Mouse (Mus musculus) neural tube, embryonic 11.5 days (tissue): ENCODE results near the gene Astl. TPM values are rescaled to one million over a fixed set of nuclear protein-coding genes. Genes with fewer than 3 reads are reported as not detected.
"Not testable (repeated sequence)": the region's sequence is repeated elsewhere in the genome, so short reads cannot be mapped to it uniquely, and the experiment has no call there.

Experiments used
- ATAC-seq: fragments of 200-750 bp; cut with Nextera tagmentation; 2 replicates; pipeline ENCODE4 v1.8.0; 2017; ENCODE audit warnings: moderate number of reproducible peaks, mild to moderate bottlenecking, moderate TSS enrichment, moderate library complexity; ENCODE audit not compliant: insufficient read depth, low FRiP score, low TSS enrichment
- DNase-seq: peaks from one replicate; pipeline ENCODE4 v3.0.0-alpha.2; 2015; ENCODE audit warnings: low spot score
- H3K27ac ChIP-seq: fragments of 300-500 bp; sonication (generic); 2 replicates; pipeline ENCODE4 v1.5.1; 2014; ENCODE audit warnings: low read depth, mild to moderate bottlenecking, low read length
- H3K27me3 ChIP-seq: fragments of 300-500 bp; sonication (generic); 2 replicates; pipeline ENCODE4 v1.6.1; 2014; ENCODE audit warnings: mild to moderate bottlenecking, low read length, mixed read lengths; ENCODE audit not compliant: control insufficient read depth, insufficient read depth
- H3K36me3 ChIP-seq: fragments of 300-500 bp; sonication (generic); 2 replicates; pipeline ENCODE4 v1.6.1; 2014; ENCODE audit warnings: mild to moderate bottlenecking, low read length, moderate library complexity, mixed read lengths; ENCODE audit not compliant: control insufficient read depth, insufficient read depth
- H3K4me1 ChIP-seq: fragments of 300-500 bp; sonication (generic); 2 replicates; pipeline ENCODE4 v1.6.1; 2014; ENCODE audit warnings: low read length, mixed read lengths; ENCODE audit not compliant: control insufficient read depth, insufficient read depth
- H3K4me2 ChIP-seq: fragments of 300-500 bp; sonication (generic); 2 replicates; pipeline ENCODE4 v1.6.1; 2014; ENCODE audit warnings: low read depth, mild to moderate bottlenecking, moderate library complexity
- H3K4me3 ChIP-seq: fragments of 300-500 bp; sonication (generic); 2 replicates; pipeline ENCODE4 v1.5.1; 2014; ENCODE audit warnings: low read depth, low read length
- H3K9ac ChIP-seq: fragments of 300-500 bp; sonication (generic); 2 replicates; pipeline ENCODE4 v1.6.1; 2014; ENCODE audit warnings: mild to moderate bottlenecking, low read length
- H3K9me3 ChIP-seq: fragments of 300-500 bp; sonication (generic); 2 replicates; pipeline ENCODE4 v1.6.1; 2016; ENCODE audit warnings: low read length; ENCODE audit not compliant: control insufficient read depth
- WGBS: fragments of 180-500 bp; shearing (Covaris S2); extraction: QIAGEN DNeasy Blood & Tissue Kit; methylation state at CpG from one replicate; pipeline ENCODE4 v1.1.7; 2014; 5-methylcytosine and 5-hydroxymethylcytosine counted together
- polyA plus RNA-seq: library from polyadenylated mRNA; unstranded; fragments of >200 nt; fragmentation: Nextera tagmentation; extraction: Ambion mirVana; gene quantifications from 2 replicates; pipeline ENCODE4 v1.2.1, GENCODE M21; 2014

The Astl gene
- not detected in 2 replicates for polyA plus RNA-seq

DNA sequence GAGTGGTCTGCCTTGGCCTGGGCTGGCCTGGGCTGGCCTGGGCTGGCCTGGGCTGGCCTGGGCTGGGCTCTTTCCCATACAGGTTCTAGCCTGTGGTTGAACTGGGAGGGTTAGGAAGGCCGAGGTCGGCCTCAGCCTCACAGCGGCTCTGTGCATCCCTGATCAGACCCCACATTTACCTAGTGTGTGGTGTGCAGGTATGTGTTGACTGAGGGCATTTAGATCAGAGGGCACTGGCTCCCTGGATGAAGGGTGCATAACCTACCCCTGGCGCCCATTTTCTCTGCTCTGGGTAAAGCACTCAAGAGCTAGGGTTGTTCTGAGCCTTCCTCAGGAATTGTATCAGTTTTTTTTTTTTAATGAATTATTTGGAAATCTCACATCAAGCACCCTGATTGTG, at the start of gene Astl:
TSS of gene Astl (plus strand) at position 224 of the 400 bp plus-strand sequence.
- WGBS: 82% methylated on average over 4 of the region's 4 CpGs
- Histone ChIP-seq H3K27ac (no peak within 1 kb of the TSS), H3K9ac (no peak within 1 kb of the TSS), H3K9me3 (no peaks in the 10 kb centered on the region), H3K36me3 (no peaks in the 10 kb centered on the region), H3K27me3 (peaks cover 27% of the 10 kb centered on the region), H3K4me3 (no peak within 1 kb of the TSS), H3K4me2 (no peak within 1 kb of the TSS; the same call in 1 of the 2 replicates), H3K4me1 (0 out of 2 replicates have a peak, but pooled peaks cover 3% of the 10 kb centered on the region)
- ATAC-seq (no peak), DNase-seq (no peak)

DNA sequence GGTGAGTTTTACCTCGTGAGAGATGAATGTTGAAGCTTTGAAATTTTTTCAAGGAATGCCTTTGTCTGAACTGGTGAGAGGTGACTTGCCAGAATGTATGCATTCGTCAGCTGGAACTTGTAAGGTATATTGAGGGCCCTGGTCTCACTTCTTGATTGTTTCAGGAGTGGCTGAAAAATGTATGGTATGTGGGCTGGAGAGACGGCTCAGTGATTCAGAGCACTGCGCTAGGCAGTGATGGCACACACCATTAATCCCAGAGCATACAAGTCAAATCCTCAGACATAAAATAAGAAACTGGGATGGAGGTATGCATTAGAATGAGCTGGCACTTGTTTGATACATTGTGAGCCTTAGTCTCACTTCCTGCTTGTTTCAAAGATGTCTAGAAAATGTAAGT, 46.2 kb upstream of the Astl start:
- 86% methylated on average over 4 of the region's 4 CpGs for WGBS
- Histone ChIP-seq H3K9ac (no peak overlapping the region), H3K27ac (no peak overlapping the region), H3K4me1 (no peaks in the 10 kb centered on the region), H3K36me3 (peaks cover 9% of the 10 kb centered on the region), H3K4me3 (no peak overlapping the region), H3K4me2 (no peak overlapping the region), H3K9me3 (no peaks in the 10 kb centered on the region), H3K27me3 (no peaks in the 10 kb centered on the region)
- DNase-seq (no peak), ATAC-seq (no peak)

DNA sequence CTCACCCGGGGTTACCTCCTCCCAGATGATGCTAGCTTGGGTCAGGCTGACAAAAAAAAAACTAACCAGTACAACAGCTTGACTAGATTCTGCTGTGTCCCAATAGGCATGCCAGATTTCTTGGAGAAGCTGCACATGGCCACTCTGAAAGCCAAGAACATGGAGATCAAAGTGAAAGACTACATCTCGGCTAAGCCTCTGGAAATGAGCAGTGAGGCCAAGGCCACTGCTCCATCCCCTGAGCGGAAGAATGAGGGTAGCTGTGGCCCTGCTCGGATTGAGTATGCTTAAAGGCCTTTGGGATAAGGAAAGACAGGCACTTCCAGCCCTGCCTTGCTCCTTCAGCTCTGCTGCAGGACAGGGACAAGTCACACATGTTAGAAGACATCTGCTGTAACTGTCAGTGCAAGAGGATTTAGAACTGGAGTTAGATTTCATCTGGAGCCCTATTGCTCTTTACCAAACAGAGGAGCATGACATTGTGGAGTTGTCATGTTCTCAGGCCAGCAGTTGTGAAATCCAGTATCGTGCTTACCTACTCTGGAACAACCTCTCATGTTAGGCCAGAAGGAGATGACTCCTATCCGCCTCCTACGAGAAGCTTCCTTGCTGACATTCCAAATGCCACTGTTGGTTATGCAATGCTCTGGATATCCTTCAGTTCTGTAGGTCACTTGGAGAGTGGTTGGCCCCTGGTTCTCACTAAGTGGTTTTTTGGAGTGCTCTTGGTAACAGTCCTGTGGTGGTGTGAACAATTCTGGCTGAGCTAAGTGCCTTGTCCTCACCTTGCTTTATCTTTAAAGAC, 41.2 kb upstream of the Astl start:
- no peak for ATAC-seq
- H3K4me1 ChIP-seq: no peaks in the 10 kb centered on the region
- no peak for DNase-seq
- 95% methylated on average over 7 of the region's 7 CpGs for WGBS
- H3K9me3 ChIP-seq: no peaks in the 10 kb centered on the region
- H3K36me3 ChIP-seq: peaks cover 8% of the 10 kb centered on the region
- H3K9ac ChIP-seq: no peak overlapping the region
- no peaks in the 10 kb centered on the region for H3K27me3 ChIP-seq
- no peak overlapping the region for H3K4me2 ChIP-seq
- no peak overlapping the region for H3K4me3 ChIP-seq
- no peak overlapping the region for H3K27ac ChIP-seq

DNA sequence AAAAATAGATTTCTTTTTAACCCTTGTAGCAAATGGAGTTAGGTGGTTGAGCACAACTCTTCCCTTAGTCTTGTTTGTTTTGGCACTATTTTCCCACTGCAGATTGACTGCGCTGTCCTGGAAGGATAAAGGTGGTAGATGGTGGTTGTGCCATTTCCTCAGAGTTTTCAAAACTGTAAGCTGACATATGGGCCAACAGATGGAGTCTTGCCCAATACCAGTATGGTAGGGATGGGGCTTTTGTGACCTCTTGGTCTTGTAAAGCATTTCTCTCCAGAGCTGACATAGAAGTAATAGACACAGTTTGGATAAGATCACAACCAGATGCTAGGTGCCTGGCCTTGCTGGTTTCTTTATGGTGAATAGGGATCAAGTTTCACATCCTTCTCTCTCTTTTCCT, 40.4 kb upstream of the Astl start:
- WGBS: 94% methylated on average over 1 of the region's 1 CpGs
- no peak overlapping the region for H3K4me2 ChIP-seq
- no peak for DNase-seq
- H3K9me3 ChIP-seq: no peaks in the 10 kb centered on the region
- no peak for ATAC-seq
- peaks cover 7% of the 10 kb centered on the region; the same call in 1 of the 2 replicates for H3K36me3 ChIP-seq
- no peak overlapping the region for H3K27ac ChIP-seq
- no peaks in the 10 kb centered on the region for H3K27me3 ChIP-seq
- no peak overlapping the region for H3K4me3 ChIP-seq
- no peak overlapping the region for H3K9ac ChIP-seq
- no peaks in the 10 kb centered on the region for H3K4me1 ChIP-seq

DNA sequence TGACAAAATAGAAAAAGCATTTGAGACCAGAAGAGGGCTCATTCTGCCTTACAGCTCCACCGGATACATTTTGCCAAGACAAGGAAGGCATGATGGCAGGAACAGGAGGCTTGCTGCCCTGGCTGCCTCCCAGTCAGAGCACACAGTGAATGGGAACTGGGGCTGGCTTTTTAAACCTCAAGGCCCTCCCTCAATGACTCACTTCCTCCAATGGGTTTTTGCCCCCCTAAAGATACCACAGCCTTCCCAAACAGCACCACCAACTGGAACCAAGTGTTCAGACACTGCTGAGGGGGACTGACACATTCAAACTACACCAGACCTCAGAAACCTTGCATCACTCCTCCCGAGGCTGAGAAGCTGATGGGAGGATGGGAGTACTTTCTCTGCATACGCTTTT, 37.7 kb upstream of the Astl start:
- Histone ChIP-seq H3K36me3 (peaks cover 7% of the 10 kb centered on the region; the same call in 1 of the 2 replicates), H3K9me3 (no peaks in the 10 kb centered on the region), H3K27ac (no peak overlapping the region), H3K4me3 (no peak overlapping the region), H3K27me3 (no peaks in the 10 kb centered on the region), H3K4me2 (no peak overlapping the region), H3K4me1 (no peaks in the 10 kb centered on the region), H3K9ac (no peak overlapping the region)
- ATAC-seq: no peak
- 83% methylated on average over 3 of the region's 3 CpGs for WGBS
- no peak for DNase-seq

DNA sequence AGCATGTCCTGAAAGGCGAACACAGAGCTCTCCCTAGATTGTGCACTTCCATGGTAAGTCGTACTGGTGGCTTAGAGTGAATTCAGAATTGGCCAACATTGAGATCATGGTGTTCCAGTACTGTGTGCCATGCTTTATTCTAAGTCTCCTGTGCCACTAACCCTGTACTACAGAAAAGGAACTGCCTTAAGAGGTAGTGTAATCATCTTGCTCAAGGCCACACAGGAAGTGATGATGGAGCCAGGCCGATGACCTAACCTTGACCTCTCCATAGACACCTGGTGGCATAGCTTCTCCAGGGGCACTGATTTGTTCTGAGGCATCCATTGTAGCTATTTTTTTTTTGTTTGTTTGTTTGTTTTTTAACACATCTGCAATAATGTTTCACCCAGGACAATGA, 36.6 kb upstream of the Astl start:
- Histone ChIP-seq H3K27me3 (no peaks in the 10 kb centered on the region), H3K27ac (no peak overlapping the region), H3K9me3 (no peaks in the 10 kb centered on the region), H3K4me1 (no peaks in the 10 kb centered on the region), H3K4me2 (no peak overlapping the region), H3K36me3 (peaks cover 7% of the 10 kb centered on the region; the same call in 1 of the 2 replicates), H3K4me3 (no peak overlapping the region), H3K9ac (no peak overlapping the region)
- no peak for ATAC-seq
- no peak for DNase-seq
- WGBS: 90% methylated on average over 3 of the region's 3 CpGs

DNA sequence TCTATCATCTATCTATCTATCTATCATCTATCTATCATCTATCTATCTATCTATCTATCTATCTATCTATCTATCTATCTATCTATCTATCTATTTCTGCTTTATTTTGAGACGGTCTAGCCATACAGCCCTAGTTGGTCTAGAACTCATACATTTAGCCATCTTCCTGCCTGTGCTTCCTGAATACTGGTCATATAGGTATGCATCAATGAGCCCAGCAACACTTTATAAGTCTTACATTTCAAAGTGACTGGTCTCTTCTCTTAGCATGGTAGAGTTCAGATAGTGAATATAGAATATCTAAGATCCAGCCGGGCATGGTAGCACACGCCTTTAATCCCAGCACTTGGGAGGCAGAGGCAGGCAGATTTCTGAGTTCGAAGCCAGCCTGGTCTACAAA, 34.2 kb upstream of the Astl start:
- not testable (repeated sequence) for H3K4me2 ChIP-seq, H3K27ac ChIP-seq, H3K4me3 ChIP-seq, H3K9me3 ChIP-seq, H3K36me3 ChIP-seq, H3K27me3 ChIP-seq, DNase-seq, H3K4me1 ChIP-seq, ATAC-seq, H3K9ac ChIP-seq
- 94% methylated on average over 4 of the region's 4 CpGs for WGBS

DNA sequence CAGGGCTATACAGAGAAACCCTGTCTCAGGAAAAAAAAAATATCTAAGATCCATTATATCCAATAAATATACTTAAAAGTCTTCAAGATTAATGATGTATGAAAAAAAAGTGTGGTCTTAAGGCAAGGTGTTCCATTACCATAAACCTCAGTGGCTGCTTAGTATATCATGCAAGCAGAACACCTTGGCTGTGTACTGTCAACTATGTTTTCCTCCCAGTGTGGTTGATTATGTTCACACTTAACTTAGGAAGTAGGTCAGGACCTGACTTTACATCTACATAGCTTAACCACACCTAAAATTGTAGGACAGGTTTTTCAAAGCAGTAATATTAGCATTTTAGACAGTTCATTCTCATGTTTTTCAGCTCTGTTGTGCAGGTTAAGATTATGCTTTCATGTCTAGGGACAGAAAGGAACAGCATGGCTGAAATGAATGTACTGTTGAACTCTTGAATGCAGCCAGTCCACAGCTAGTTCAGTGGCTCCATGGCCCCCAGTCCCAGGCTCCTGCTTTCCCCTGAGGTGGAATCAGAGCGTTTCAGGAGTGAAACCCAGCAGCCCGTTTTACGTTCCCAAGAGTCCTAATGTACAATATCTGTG, 33.7 kb upstream of the Astl start:
- Histone ChIP-seq H3K9me3 (no peaks in the 10 kb centered on the region), H3K36me3 (no peaks in the 10 kb centered on the region; the same call in 1 of the 2 replicates), H3K9ac (no peak overlapping the region), H3K27ac (no peak overlapping the region), H3K27me3 (no peaks in the 10 kb centered on the region), H3K4me2 (no peak overlapping the region), H3K4me1 (no peaks in the 10 kb centered on the region), H3K4me3 (no peak overlapping the region)
- DNase-seq (no peak), ATAC-seq (no peak)
- 92% methylated on average over 3 of the region's 3 CpGs for WGBS

DNA sequence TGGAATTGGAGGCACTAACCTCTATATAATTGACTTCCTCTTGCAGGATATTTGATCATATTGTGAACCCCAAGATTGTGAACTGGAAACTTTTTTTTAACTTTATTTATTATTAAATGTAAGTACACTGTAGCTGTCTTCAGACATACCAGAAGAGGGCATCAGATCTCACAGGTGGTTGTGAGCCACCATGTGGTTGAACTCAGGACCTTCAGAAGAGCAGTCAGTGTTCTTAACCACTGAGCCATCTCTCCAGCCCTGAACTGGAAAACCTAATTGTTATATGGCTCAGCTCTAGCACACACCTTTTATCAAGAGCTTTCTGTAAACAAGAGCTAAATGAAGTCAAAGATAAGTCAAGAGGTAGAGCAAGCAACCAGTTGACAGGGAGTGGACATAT, 32.3 kb upstream of the Astl start:
- Histone ChIP-seq H3K9me3 (no peaks in the 10 kb centered on the region), H3K4me1 (no peaks in the 10 kb centered on the region), H3K36me3 (no peaks in the 10 kb centered on the region), H3K9ac (no peak overlapping the region), H3K27ac (no peak overlapping the region), H3K4me2 (no peak overlapping the region), H3K27me3 (no peaks in the 10 kb centered on the region), H3K4me3 (no peak overlapping the region)
- ATAC-seq (no peak), DNase-seq (no peak)
